Mouse (Mus musculus) intestine, embryonic 16.5 days (tissue): Measurements from ENCODE around the gene Fbxl14. TPM values are rescaled to one million over a fixed set of nuclear protein-coding genes. Genes with fewer than 3 reads are reported as not detected.
A peak's percentile ranks its signal among the peaks of the same experiment; 100 is the strongest.

Experiments used
- ATAC-seq: fragments of 200-750 bp; cut with Nextera tagmentation; 2 replicates; pipeline ENCODE4 v1.8.0; 2017; ENCODE audit warnings: moderate TSS enrichment, moderate library complexity
- H3K27ac ChIP-seq: fragments of 300-500 bp; sonication (generic); 2 replicates; pipeline ENCODE4 v1.5.1; 2014; ENCODE audit warnings: mild to moderate bottlenecking, low read length
- H3K27me3 ChIP-seq: fragments of 300-500 bp; sonication (generic); replicated peaks from 2 replicates; pipeline ENCODE4 v1.6.1; 2014; ENCODE audit warnings: low read length, control low read depth, mixed read lengths; ENCODE audit not compliant: control insufficient read depth, insufficient read depth
- H3K36me3 ChIP-seq: fragments of 300-500 bp; sonication (generic); 2 replicates; pipeline ENCODE4 v1.6.1; 2014; ENCODE audit warnings: low read length, control low read depth; ENCODE audit not compliant: control insufficient read depth, insufficient read depth
- H3K4me1 ChIP-seq: fragments of 300-500 bp; sonication (generic); 2 replicates; pipeline ENCODE4 v1.6.1; 2014; ENCODE audit warnings: low read length, control low read depth, mixed read lengths; ENCODE audit not compliant: control insufficient read depth, insufficient read depth
- H3K4me2 ChIP-seq: fragments of 300-500 bp; sonication (generic); 2 replicates; pipeline ENCODE4 v1.6.1; 2014; ENCODE audit warnings: low read depth, low read length, control low read depth
- H3K4me3 ChIP-seq: fragments of 300-500 bp; sonication (generic); 2 replicates; pipeline ENCODE4 v1.5.1; 2014; ENCODE audit warnings: mild to moderate bottlenecking, low read length
- H3K9ac ChIP-seq: fragments of 300-500 bp; sonication (generic); 2 replicates; pipeline ENCODE4 v1.6.1; 2014; ENCODE audit warnings: low read depth, low read length
- H3K9me3 ChIP-seq: fragments of 300-500 bp; sonication (generic); 2 replicates; pipeline ENCODE4 v1.6.1; 2016; ENCODE audit warnings: low read length, control low read depth; ENCODE audit not compliant: control insufficient read depth
- WGBS: fragments of 180-500 bp; shearing (Covaris S2); extraction: QIAGEN DNeasy Blood & Tissue Kit; methylation state at CpG from one replicate; pipeline ENCODE4 v1.1.7; 2014; 5-methylcytosine and 5-hydroxymethylcytosine counted together
- polyA plus RNA-seq: library from polyadenylated mRNA; unstranded; fragments of >200 nt; fragmentation: Nextera tagmentation; extraction: Ambion mirVana; gene quantifications from 2 replicates; pipeline ENCODE4 v1.2.1, GENCODE M21; 2015

Gene Fbxl14
- polyA plus RNA-seq, 1 experiment from 2014 or later: 3.7 TPM

GRCm38 (mm10) chr6:119505525-119506225 lies 26.2 kb downstream of the Fbxl14 start:
- WGBS: 75% methylated on average over 9 of the region's 9 CpGs
- no peak overlapping the region for H3K9ac ChIP-seq
- no peaks in the 10 kb centered on the region for H3K9me3 ChIP-seq
- no peaks in the 10 kb centered on the region for H3K36me3 ChIP-seq
- H3K4me2 ChIP-seq: no peak overlapping the region
- no peak overlapping the region for H3K4me3 ChIP-seq
- H3K27me3 ChIP-seq: no peaks in the 10 kb centered on the region
- 0 out of 2 replicates have a peak, but pooled peaks cover 3% of the 10 kb centered on the region for H3K4me1 ChIP-seq
- H3K27ac ChIP-seq: no peak overlapping the region
- 0 out of 2 replicates have a peak, but pooled peaks have one; percentile 38 for ATAC-seq

GRCm38 (mm10) chr6:119508221-119508620 lies 28.8 kb downstream of the Fbxl14 start:
- WGBS: 95% methylated on average over 6 of the region's 6 CpGs
- Histone ChIP-seq H3K4me3 (no peak overlapping the region), H3K27me3 (no peaks in the 10 kb centered on the region), H3K4me2 (no peak overlapping the region), H3K9me3 (no peaks in the 10 kb centered on the region), H3K4me1 (0 out of 2 replicates have a peak, but pooled peaks cover 3% of the 10 kb centered on the region), H3K9ac (no peak overlapping the region), H3K27ac (no peak overlapping the region), H3K36me3 (no peaks in the 10 kb centered on the region)
- no peak for ATAC-seq

GRCm38 (mm10) chr6:119508634-119509375 lies 29.3 kb downstream of the Fbxl14 start:
- Histone ChIP-seq H3K27ac (no peak overlapping the region), H3K4me3 (no peak overlapping the region), H3K27me3 (no peaks in the 10 kb centered on the region), H3K9me3 (no peaks in the 10 kb centered on the region), H3K4me1 (0 out of 2 replicates have a peak, but pooled peaks cover 3% of the 10 kb centered on the region), H3K4me2 (no peak overlapping the region), H3K36me3 (no peaks in the 10 kb centered on the region), H3K9ac (no peak overlapping the region)
- 78% methylated on average over 10 of the region's 10 CpGs for WGBS
- ATAC-seq: no peak

- no peaks in the 10 kb centered on the region for H3K9me3 ChIP-seq
- H3K27me3 ChIP-seq: no peaks in the 10 kb centered on the region
- no peaks in the 10 kb centered on the region for H3K36me3 ChIP-seq
- no peak overlapping the region for H3K4me3 ChIP-seq
- WGBS: 89% methylated on average over 13 of the region's 13 CpGs
- no peak overlapping the region for H3K9ac ChIP-seq
- no peak overlapping the region for H3K27ac ChIP-seq
- H3K4me1 ChIP-seq: 0 out of 2 replicates have a peak, but pooled peaks cover 3% of the 10 kb centered on the region
- H3K4me2 ChIP-seq: no peak overlapping the region
- no peak for ATAC-seq
Measured at GRCm38 (mm10) chr6:119509437-119510037, 30.1 kb downstream of the Fbxl14 start.

GRCm38 (mm10) chr6:119512701-119513100 lies 33.2 kb downstream of the Fbxl14 start:
- no peaks in the 10 kb centered on the region for H3K4me1 ChIP-seq
- 90% methylated on average over 11 of the region's 11 CpGs for WGBS
- ATAC-seq: no peak

GRCm38 (mm10) chr6:119513452-119513851 lies 34.0 kb downstream of the Fbxl14 start:
- Histone ChIP-seq H3K36me3 (no peaks in the 10 kb centered on the region), H3K9ac (no peak overlapping the region), H3K4me1 (no peaks in the 10 kb centered on the region), H3K4me2 (no peak overlapping the region), H3K27me3 (no peaks in the 10 kb centered on the region), H3K27ac (no peak overlapping the region), H3K4me3 (no peak overlapping the region), H3K9me3 (no peaks in the 10 kb centered on the region)
- 82% methylated on average over 5 of the region's 5 CpGs for WGBS
- no peak for ATAC-seq

More at GRCm38 (mm10) chr6:119512701-119513100, 33.2 kb downstream of the Fbxl14 start:
- no peaks in the 10 kb centered on the region for H3K36me3 ChIP-seq
- no peak overlapping the region for H3K4me2 ChIP-seq
- no peak overlapping the region for H3K9ac ChIP-seq
- H3K9me3 ChIP-seq: no peaks in the 10 kb centered on the region
- H3K27ac ChIP-seq: no peak overlapping the region
- no peaks in the 10 kb centered on the region for H3K27me3 ChIP-seq
- no peak overlapping the region for H3K4me3 ChIP-seq

- WGBS: 74% methylated on average over 7 of the region's 7 CpGs
- H3K9me3 ChIP-seq: no peaks in the 10 kb centered on the region
- no peak overlapping the region for H3K4me2 ChIP-seq
- no peak for ATAC-seq
- H3K27me3 ChIP-seq: no peaks in the 10 kb centered on the region
- no peaks in the 10 kb centered on the region for H3K4me1 ChIP-seq
- H3K9ac ChIP-seq: no peak overlapping the region
- no peaks in the 10 kb centered on the region for H3K36me3 ChIP-seq
- no peak overlapping the region for H3K27ac ChIP-seq
- H3K4me3 ChIP-seq: no peak overlapping the region
Measured at GRCm38 (mm10) chr6:119514085-119514484, 34.6 kb downstream of the Fbxl14 start.

- no peaks in the 10 kb centered on the region for H3K9me3 ChIP-seq
- H3K27ac ChIP-seq: no peak overlapping the region
- no peak overlapping the region for H3K4me3 ChIP-seq
- H3K4me1 ChIP-seq: no peaks in the 10 kb centered on the region
- H3K27me3 ChIP-seq: no peaks in the 10 kb centered on the region
- no peaks in the 10 kb centered on the region for H3K36me3 ChIP-seq
- WGBS: 42% methylated on average over 9 of the region's 9 CpGs
- ATAC-seq: no peak
- H3K4me2 ChIP-seq: no peak overlapping the region
- H3K9ac ChIP-seq: no peak overlapping the region
Measured at GRCm38 (mm10) chr6:119520731-119521130, 41.3 kb downstream of the Fbxl14 start.

GRCm38 (mm10) chr6:119521482-119521900 lies 42.0 kb downstream of the Fbxl14 start:
- H3K4me2 ChIP-seq: no peak overlapping the region
- no peak overlapping the region for H3K4me3 ChIP-seq
- 80% methylated on average over 3 of the region's 3 CpGs for WGBS
- no peaks in the 10 kb centered on the region for H3K9me3 ChIP-seq
- no peaks in the 10 kb centered on the region for H3K4me1 ChIP-seq
- H3K36me3 ChIP-seq: no peaks in the 10 kb centered on the region
- no peak for ATAC-seq
- no peak overlapping the region for H3K9ac ChIP-seq
- H3K27ac ChIP-seq: no peak overlapping the region
- H3K27me3 ChIP-seq: no peaks in the 10 kb centered on the region
